Mouse (Mus musculus) lung, embryonic 14.5 days (tissue): ENCODE measurements at regions not wholly inside any gene's neighbourhood (a gene's known extent, or its start where the extent isn't known, plus 50 kb on each side); places are given as distances from the start of the nearest gene placed in this dataset.
A peak's percentile ranks its signal among the peaks of the same experiment; 100 is the strongest.

Experiments used
- ATAC-seq: fragments of 200-750 bp; cut with Nextera tagmentation; 2 replicates; pipeline ENCODE4 v1.8.0; 2017; ENCODE audit warnings: mild to moderate bottlenecking, moderate TSS enrichment, moderate library complexity; ENCODE audit not compliant: insufficient read depth
- DNase-seq: peaks from one replicate; pipeline ENCODE4 v3.0.0-alpha.2; 2015
- H3K27ac ChIP-seq: fragments of 300-500 bp; sonication (generic); 2 replicates; pipeline ENCODE4 v1.5.1; 2014; ENCODE audit warnings: low read depth, mild to moderate bottlenecking, moderate library complexity
- H3K27me3 ChIP-seq: fragments of 300-500 bp; sonication (generic); 2 replicates; pipeline ENCODE4 v1.6.1; 2014; ENCODE audit warnings: low read length, control low read depth; ENCODE audit not compliant: insufficient read depth
- H3K36me3 ChIP-seq: fragments of 300-500 bp; sonication (generic); 2 replicates; pipeline ENCODE4 v1.6.1; 2014; ENCODE audit warnings: control low read depth; ENCODE audit not compliant: insufficient read depth
- H3K4me1 ChIP-seq: fragments of 300-500 bp; sonication (generic); 2 replicates; pipeline ENCODE4 v1.6.1; 2014; ENCODE audit warnings: antibody characterized with exemption, control low read depth; ENCODE audit not compliant: insufficient read depth
- H3K4me2 ChIP-seq: fragments of 300-500 bp; sonication (generic); 2 replicates; pipeline ENCODE4 v1.6.1; 2014; ENCODE audit warnings: mild to moderate bottlenecking
- H3K4me3 ChIP-seq: fragments of 300-500 bp; sonication (generic); 2 replicates; pipeline ENCODE4 v1.5.1; 2014; ENCODE audit warnings: low read depth, low read length
- H3K9ac ChIP-seq: fragments of 300-500 bp; sonication (generic); 2 replicates; pipeline ENCODE4 v1.6.1; 2014
- H3K9me3 ChIP-seq: fragments of 300-500 bp; sonication (generic); 2 replicates; pipeline ENCODE4 v1.6.1; 2016; ENCODE audit warnings: low read depth, low read length, control low read depth
- CTCF ChIP-seq: IDR thresholded peaks from 2 replicates; pipeline ENCODE4 v1.5.1; 2016; ENCODE audit warnings: antibody characterized with exemption, low read depth
- WGBS: fragments of 180-500 bp; shearing (Covaris S2); extraction: QIAGEN DNeasy Blood & Tissue Kit; methylation state at CpG from one replicate; pipeline ENCODE4 v1.1.7; 2014; 5-methylcytosine and 5-hydroxymethylcytosine counted together

DNA sequence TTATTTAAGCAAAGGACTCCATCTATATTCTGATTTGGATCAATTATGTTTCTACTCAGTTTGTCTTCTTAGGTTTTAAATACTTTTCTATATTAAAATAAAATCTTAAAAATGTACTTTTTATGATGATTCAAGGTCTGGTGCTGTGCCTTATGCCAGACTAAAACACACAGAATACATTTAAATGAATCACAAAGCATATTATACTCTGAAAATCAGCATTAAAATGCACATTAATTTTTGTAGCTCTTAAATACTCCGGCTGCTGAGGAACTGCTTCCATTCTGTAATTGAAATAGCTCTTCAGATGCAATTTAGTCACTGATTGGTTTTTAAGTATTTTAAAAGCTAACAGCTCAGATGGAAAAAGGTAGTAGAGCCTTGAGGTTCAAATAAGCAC lies 387.6 kb downstream of the Sfmbt2 start:
- no peak overlapping the region for H3K27ac ChIP-seq
- no peak overlapping the region for H3K4me2 ChIP-seq
- no peaks in the 10 kb centered on the region for H3K36me3 ChIP-seq
- WGBS = 76% methylated on average over 1 of the region's 1 CpGs
- no peak for TF ChIP-seq CTCF
- ATAC-seq (no peak), DNase-seq (no peak)
- no peaks in the 10 kb centered on the region for H3K27me3 ChIP-seq
- H3K4me1 ChIP-seq = no peaks in the 10 kb centered on the region
- no peaks in the 10 kb centered on the region for H3K9me3 ChIP-seq
- no peak overlapping the region for H3K9ac ChIP-seq
- H3K4me3 ChIP-seq = no peak overlapping the region

DNA sequence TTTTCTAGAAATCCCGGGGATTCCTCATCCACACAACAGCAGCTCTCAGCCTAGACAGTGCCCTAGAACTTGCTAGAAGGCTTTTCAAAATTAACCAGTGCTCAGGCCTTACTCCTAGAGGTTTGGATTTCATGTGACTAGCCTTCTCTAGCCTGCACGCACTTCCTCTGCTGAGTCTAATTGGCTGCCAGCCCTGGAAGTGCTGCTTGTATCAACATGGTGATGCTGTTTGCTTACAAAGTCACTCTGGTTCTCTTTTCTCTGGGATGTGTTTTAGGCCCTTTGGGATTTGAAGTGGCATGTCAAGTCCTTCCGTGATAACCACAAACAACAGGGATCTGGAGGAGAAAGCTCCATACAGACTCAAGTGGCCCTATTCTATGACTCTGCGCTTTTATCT lies 391.9 kb downstream of the Sfmbt2 start:
- H3K9ac ChIP-seq = no peak overlapping the region
- 60% methylated on average over 4 of the region's 4 CpGs for WGBS
- DNase-seq (peak; percentile 52), ATAC-seq (peak; percentile 52; the same call in 1 of the 2 replicates)
- H3K4me2 ChIP-seq = no peak overlapping the region
- no peaks in the 10 kb centered on the region for H3K4me1 ChIP-seq
- no peaks in the 10 kb centered on the region for H3K27me3 ChIP-seq
- H3K27ac ChIP-seq = no peak overlapping the region
- H3K4me3 ChIP-seq = no peak overlapping the region
- no peaks in the 10 kb centered on the region for H3K36me3 ChIP-seq
- H3K9me3 ChIP-seq = no peaks in the 10 kb centered on the region
- no peak for TF ChIP-seq CTCF

DNA sequence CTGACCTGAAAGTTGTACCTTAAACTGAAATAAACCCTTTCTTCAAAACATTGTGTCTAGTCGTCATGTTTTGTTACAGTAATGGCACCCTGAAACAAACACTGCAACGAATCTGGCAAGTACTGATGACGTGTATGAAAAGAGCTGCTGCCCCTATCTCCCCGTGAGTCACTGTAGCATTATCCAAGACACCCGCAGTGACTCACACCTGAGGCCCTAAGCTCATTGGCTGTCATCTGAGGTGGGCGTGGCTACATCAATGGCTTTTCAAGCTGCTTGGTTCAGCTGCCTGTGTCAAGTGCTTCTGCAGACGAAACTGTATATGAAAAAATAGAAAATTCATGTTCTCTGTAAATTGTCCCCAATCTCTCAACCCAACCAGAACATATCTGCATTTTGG lies 388.8 kb upstream of the Prkcq start:
- no peak overlapping the region for H3K4me3 ChIP-seq
- no peak for TF ChIP-seq CTCF
- H3K27ac ChIP-seq = no peak overlapping the region
- WGBS = 33% methylated on average over 7 of the region's 7 CpGs
- H3K9ac ChIP-seq = no peak overlapping the region
- H3K27me3 ChIP-seq = no peaks in the 10 kb centered on the region
- peak; percentile 27 for DNase-seq
- no peaks in the 10 kb centered on the region for H3K36me3 ChIP-seq
- no peak for ATAC-seq
- no peak overlapping the region for H3K4me2 ChIP-seq
- H3K9me3 ChIP-seq = no peaks in the 10 kb centered on the region
- no peaks in the 10 kb centered on the region for H3K4me1 ChIP-seq

DNA sequence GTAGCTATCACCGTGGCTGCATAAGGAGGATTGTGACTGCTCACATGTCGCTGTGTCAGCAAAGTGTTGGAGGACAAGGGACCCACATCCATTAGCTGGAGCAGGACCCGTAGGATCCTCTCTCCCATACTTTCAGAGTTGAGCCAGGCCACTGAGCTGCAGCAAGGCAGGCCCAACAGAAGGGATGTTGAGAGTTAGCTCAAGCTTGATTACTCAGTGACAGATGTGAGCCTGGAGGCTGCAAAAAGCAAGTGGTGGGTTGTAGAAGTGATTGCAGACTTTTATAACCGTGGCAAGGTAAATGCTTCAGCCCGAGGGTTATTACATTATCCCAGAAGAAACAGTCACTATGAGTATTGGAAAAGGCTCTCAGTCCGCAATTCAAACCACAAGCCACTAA lies 388.3 kb upstream of the Prkcq start:
- no peak for DNase-seq
- WGBS = 65% methylated on average over 6 of the region's 6 CpGs
- TF ChIP-seq CTCF = no peak
- H3K9ac ChIP-seq = no peak overlapping the region
- no peak overlapping the region for H3K4me2 ChIP-seq
- no peaks in the 10 kb centered on the region for H3K9me3 ChIP-seq
- ATAC-seq = no peak
- no peaks in the 10 kb centered on the region for H3K4me1 ChIP-seq
- H3K4me3 ChIP-seq = no peak overlapping the region
- no peaks in the 10 kb centered on the region for H3K27me3 ChIP-seq
- no peaks in the 10 kb centered on the region for H3K36me3 ChIP-seq
- H3K27ac ChIP-seq = no peak overlapping the region

DNA sequence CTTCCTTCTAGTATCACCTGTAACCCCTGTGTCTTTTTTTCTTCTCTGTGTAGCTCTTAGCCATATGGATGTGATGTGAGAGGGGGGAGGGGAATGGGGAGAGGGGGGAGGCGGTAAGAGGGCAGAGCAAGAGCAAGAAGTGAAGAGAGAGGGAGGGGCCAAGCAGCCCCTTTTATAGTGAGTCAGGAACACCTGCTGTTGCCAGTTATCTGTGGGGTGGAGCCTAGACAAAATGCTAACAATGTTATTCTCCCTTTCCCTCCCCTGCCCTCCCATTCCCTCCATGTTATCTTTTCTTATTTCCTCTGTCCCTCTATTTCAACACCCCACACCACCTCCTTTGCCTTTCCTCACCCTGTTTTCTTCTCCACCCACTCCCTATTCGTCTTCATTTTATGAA lies 387.6 kb upstream of the Prkcq start:
- H3K4me2 ChIP-seq = no peak overlapping the region
- no peaks in the 10 kb centered on the region for H3K4me1 ChIP-seq
- no peaks in the 10 kb centered on the region for H3K9me3 ChIP-seq
- ATAC-seq (no peak), DNase-seq (no peak)
- H3K27ac ChIP-seq = no peak overlapping the region
- no peaks in the 10 kb centered on the region for H3K27me3 ChIP-seq
- no peaks in the 10 kb centered on the region for H3K36me3 ChIP-seq
- no peak overlapping the region for H3K9ac ChIP-seq
- 40% methylated on average over 2 of the region's 2 CpGs for WGBS
- no peak for TF ChIP-seq CTCF
- no peak overlapping the region for H3K4me3 ChIP-seq

DNA sequence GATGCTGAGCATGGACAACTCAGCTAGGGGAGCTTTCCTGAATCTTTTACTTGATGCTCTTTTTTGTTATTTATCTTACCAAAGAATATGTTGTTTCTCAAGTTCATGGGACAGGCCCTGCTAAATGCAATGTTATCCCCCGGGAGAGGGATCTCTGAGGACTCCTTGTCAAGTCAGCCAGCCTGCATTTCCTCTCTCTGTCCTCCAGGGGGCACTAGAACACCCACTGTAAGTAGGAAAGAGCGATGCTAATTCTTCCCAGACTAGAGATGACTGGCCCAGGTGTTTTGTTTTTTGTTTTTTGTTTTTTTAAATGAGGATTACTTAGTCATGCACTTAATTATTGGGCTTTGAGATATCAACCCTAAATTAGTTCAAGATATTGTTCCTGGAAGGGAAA lies 386.8 kb upstream of the Prkcq start:
- H3K4me3 ChIP-seq = no peak overlapping the region
- H3K27ac ChIP-seq = no peak overlapping the region
- H3K9me3 ChIP-seq = no peaks in the 10 kb centered on the region
- no peaks in the 10 kb centered on the region for H3K27me3 ChIP-seq
- WGBS = 25% methylated on average over 2 of the region's 2 CpGs
- H3K36me3 ChIP-seq = no peaks in the 10 kb centered on the region
- peak; percentile 79 for TF ChIP-seq CTCF
- peak; percentile 85 for DNase-seq
- H3K4me1 ChIP-seq = no peaks in the 10 kb centered on the region
- ATAC-seq = no peak
- no peak overlapping the region for H3K4me2 ChIP-seq
- H3K9ac ChIP-seq = no peak overlapping the region

DNA sequence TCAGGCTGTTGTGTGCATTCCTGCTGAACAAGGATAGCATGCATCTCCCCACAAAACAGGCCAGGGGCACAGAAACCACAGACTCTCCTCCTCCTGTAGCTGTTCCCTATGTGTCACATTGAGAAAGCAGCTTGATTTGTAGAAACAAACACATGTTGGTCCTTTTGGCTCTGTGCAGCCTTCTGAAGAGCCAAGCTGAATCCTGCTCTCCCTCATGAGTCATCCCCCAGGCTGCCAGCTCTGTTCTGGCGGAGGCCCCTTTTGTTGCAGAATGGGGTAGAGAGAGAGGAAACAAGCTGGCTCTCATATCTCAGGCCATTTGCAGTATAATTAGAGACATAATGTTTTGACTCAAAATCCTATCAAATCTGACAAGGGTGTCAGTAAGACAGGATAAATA lies 383.4 kb upstream of the Prkcq start:
- H3K27ac ChIP-seq = no peak overlapping the region
- TF ChIP-seq CTCF = no peak
- no peaks in the 10 kb centered on the region for H3K27me3 ChIP-seq
- H3K4me3 ChIP-seq = no peak overlapping the region
- DNase-seq = peak; percentile 70
- no peak overlapping the region for H3K9ac ChIP-seq
- H3K4me2 ChIP-seq = no peak overlapping the region
- H3K4me1 ChIP-seq = no peaks in the 10 kb centered on the region
- peak; percentile 90 for ATAC-seq
- H3K36me3 ChIP-seq = no peaks in the 10 kb centered on the region
- H3K9me3 ChIP-seq = no peaks in the 10 kb centered on the region
- WGBS = 24% methylated on average over 1 of the region's 1 CpGs

DNA sequence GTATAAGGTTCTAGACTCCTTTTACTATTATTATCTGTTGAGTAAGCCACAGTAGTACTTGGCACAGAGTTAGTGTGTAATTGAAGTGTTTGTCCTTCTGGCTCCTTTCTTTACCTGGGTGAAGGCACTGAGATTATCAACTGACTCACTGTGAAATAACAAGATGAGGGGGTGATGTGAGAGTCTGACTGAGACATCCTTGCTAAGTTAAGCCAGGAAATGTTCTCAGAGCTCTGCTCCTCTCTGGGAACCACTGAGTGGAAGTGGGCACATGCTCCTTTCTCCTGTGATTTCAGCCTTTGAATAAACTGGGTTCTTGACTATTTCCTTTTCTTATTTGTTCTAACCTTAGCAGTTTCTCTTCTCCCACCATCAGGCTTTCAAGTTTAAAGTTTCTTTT lies 380.7 kb upstream of the Prkcq start:
- Histone ChIP-seq H3K4me3 (no peak overlapping the region), H3K27me3 (no peaks in the 10 kb centered on the region), H3K27ac (no peak overlapping the region), H3K4me2 (no peak overlapping the region), H3K9ac (no peak overlapping the region), H3K4me1 (no peaks in the 10 kb centered on the region), H3K9me3 (no peaks in the 10 kb centered on the region), H3K36me3 (no peaks in the 10 kb centered on the region)
- no peak for ATAC-seq
- no peak for TF ChIP-seq CTCF
- DNase-seq = no peak
